Mouse (Mus musculus) right cerebral cortex, postnatal 4 days (tissue): ENCODE results near the gene Enc1.

Source experiments
- DNase-seq: peaks from one replicate; pipeline ENCODE4 v3.0.0-alpha.2; 2022

Gene Enc1

GRCm38 (mm10) chr13:97240965-97241786 is at the start of gene Enc1:
TSS of gene Enc1 (plus strand) at chr13:97241105.
- peak; percentile 88 for DNase-seq

DNA sequence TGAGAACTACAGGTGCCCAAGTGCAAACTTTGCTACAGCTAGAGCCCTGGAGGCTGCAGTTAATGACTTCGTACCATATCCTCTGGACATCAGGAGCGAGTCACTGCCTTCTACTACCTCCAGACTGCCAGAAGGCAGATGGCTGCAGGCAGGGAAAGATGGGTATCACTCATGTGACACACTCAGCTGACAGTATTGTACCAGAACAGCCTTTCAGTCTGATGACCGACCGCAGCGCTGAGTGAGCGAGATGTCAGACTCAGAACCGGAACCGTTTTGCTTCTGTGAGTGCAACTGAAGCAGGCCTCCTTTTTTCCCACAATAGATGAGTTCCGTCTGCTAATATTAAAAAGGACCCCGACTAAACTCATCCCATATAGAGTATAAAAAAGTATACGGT is 48.3 kb upstream of the Enc1 start:
- no peak for DNase-seq

DNA sequence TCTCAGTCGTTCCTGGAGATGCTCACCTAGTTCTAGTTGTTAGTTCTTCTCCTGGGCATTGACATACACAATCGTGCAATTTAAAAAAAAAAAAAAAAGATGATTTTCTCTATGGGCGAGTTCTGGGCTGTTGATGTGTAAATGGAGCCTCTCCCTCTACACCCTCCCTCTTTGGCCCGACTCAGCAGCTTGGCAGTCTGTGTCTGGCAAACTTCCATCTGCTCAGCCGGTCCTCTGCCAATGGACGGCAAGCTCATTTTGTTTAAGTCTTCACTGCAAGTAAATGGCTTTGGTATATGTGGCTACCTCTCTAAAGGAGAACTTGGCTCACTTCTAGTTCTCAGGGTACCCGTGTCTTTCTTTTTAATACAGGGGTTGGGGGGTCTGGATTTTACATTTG is 47.5 kb upstream of the Enc1 start:
- peak; percentile 68 for DNase-seq

DNA sequence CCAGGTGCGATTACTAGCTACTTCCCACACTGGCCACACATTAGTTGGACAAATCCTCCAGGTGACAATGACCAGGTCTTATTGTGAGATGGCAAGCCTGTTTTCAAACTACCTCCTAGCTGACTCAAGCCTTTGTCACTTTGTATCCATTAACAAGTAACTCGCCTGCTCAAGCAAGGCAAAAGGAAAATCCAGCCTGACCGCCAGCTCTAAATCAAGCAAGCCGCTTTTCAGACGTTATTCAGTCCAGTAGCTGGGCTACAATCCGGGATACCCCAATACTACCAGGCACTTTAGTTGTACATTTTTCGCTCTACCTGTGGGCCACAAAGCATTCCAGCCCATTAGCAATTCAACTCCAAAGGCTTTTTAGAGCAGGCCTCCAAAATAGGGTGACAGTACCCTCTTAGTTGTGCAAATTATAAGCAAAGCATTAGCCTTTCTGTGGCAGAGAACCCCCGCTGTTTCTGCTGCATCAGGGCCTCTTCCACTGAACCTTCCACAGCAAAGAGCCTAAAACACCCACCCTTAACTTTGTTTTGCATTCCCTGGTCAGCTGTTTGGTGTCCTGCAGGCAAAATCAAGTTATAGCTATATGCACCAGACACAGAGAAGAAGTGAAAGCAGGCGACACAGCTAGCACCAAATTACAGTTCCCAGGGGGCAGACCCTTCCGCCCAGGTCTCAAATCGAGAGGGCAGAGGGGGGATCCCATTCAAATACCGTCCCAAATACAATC is 44.5 kb upstream of the Enc1 start:
- DNase-seq, result no peak

DNA sequence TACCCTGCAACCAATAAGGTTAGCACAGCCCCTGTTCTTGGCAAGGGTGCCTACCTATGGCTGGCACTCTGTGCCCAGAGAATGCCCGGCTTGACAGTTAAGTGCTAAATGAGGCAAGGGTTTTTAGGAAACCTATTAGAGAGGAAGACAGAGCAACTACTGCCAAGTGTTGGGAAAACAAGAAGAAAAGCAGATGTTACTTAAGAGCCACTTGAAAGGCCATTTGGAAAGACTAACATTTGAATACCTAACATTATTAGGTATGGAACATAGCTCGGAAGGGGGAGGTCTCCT is 44.0 kb upstream of the Enc1 start:
- no peak for DNase-seq

- peak; percentile 70 for DNase-seq
Measured at GRCm38 (mm10) chr13:97197932-97198562, 42.9 kb upstream of the Enc1 start, which contains the start of gene Hexb. TSS of gene Hexb (minus strand) at chr13:97198357.

- no peak for DNase-seq
Measured at GRCm38 (mm10) chr13:97199123-97199522, 41.8 kb upstream of the Enc1 start.

GRCm38 (mm10) chr13:97201076-97201475 is 39.8 kb upstream of the Enc1 start:
- no peak for DNase-seq

DNA sequence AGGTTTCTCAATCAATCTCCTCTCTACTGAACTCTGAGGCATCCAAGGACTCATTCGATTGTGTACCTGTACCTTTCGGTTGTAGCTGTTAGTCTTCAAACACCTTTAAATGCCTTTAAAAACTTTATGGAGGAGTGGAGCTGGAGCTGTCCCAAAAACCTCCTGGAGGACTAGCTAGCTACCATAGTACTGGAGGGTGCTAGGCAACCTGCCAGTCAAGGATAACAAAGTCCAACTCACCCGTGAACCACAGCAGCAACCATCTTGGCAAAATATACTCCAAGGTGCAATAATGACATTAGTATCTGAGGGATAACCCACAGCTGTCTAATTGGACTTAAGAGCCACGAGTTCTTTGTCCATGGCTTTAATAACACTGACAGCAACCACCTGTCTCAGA is 39.0 kb upstream of the Enc1 start:
- no peak for DNase-seq

DNA sequence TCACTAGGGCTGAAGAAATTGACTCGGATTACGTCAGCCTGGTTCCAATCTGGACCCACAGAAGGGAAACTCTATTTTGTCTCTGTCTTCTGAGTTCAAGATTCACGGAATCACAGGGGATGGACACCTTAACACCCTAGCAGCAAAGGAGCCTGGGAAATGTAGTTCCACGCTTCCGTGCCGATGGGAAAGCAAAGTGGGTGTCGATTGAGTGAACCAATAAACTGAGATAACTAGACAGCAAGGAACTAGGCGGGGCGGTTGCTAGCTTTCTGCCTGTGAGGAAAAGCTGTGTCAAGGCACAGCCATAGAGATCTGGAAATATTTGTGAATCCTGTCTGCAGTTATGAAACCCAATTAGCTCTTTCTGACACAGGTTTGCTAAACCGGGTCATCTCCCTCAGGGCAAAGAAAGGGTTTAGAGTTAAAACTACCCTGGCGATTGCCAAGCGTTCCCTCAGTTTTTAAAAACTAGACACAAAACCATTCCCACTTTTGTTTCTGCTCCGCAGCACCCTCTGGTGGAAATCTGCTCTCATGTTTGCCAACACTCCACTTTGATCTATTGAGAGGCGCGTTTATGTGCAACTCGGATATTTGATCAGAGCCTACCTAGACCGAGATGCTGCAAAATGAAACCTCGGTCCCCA is 35.7 kb upstream of the Enc1 start:
- DNase-seq, result peak; percentile 90

GRCm38 (mm10) chr13:97206046-97206445 is 34.9 kb upstream of the Enc1 start:
- DNase-seq, result no peak

GRCm38 (mm10) chr13:97207472-97208111 is 33.3 kb upstream of the Enc1 start:
- no peak for DNase-seq

- no peak for DNase-seq
Measured at GRCm38 (mm10) chr13:97208112-97208478, 32.8 kb upstream of the Enc1 start.

- no peak for DNase-seq
Measured at GRCm38 (mm10) chr13:97208500-97209010, 32.4 kb upstream of the Enc1 start.

DNA sequence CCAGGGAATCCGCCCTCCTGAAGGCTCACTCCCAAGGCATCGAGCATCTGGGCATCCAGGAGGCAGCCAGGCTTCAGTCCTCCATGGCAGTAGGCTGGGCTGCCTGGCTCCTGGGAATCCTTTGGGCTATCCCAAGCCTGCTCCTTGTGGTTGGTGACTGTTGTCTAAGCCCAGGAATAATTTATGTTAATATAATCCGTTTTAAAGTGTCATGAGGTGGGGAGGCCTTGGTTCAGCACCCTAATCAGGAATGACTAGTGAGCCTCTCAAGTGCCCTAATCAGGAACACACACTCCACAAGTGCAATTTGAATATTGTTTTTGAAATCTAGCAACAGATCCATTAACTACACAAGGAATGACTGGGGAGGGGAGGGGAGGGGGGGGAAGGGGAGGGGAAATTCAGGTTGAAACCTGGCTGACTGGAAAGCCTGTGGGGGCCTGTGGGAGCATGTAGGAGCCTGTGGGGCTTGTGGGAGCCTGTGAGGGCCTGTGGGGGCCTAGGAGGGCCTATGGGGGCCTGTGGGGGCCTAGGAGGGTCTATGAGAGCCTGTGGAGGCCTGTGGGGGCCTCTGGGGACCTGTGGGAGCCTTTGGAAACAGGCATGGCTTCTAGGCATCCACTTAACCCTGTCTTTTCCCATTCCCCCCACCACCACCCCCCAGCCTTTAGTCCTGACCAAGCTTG is 26.2 kb upstream of the Enc1 start:
- no peak for DNase-seq

DNA sequence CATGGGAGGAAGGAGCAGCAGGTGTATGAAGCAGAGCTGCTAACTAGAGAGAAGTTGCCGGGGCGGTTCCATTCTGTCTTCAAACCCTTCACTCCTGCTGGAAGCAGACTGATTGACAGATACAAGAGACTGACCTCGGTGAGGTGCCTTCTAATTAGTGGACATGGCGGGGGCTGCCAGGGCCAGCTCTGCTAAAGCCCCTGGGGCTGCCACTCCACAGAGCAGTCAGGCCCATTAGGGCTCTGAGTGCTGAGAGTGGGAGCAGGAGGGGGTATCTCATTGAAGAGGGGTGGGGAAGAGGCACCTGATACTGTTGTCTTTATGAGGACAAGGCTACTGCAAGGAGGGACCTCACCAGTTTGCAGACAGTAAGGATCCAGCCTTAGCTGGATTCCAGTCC is 25.3 kb upstream of the Enc1 start:
- no peak for DNase-seq

DNA sequence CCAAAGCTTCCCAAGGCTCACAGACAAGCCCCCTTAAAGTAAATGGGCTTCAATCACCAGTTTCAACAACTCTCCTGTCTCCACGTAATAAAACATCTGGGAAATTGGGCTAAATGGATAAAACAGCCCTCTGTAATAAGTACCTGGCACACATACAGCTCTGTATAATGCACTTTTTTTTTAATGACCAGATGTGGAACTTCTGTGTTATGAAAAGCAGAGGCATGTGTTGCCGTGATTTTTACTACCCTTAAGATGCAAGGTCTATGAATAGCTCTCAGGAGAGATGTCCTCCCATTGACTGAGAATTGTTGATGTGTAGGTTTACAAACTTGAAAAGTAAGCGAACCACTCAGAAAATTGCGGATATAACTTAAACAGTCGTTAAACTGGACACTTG is 24.7 kb upstream of the Enc1 start:
- no peak for DNase-seq

GRCm38 (mm10) chr13:97220022-97220421 is 20.9 kb upstream of the Enc1 start:
- DNase-seq, result no peak

GRCm38 (mm10) chr13:97223856-97224255 is 17.0 kb upstream of the Enc1 start:
- no peak for DNase-seq

DNA sequence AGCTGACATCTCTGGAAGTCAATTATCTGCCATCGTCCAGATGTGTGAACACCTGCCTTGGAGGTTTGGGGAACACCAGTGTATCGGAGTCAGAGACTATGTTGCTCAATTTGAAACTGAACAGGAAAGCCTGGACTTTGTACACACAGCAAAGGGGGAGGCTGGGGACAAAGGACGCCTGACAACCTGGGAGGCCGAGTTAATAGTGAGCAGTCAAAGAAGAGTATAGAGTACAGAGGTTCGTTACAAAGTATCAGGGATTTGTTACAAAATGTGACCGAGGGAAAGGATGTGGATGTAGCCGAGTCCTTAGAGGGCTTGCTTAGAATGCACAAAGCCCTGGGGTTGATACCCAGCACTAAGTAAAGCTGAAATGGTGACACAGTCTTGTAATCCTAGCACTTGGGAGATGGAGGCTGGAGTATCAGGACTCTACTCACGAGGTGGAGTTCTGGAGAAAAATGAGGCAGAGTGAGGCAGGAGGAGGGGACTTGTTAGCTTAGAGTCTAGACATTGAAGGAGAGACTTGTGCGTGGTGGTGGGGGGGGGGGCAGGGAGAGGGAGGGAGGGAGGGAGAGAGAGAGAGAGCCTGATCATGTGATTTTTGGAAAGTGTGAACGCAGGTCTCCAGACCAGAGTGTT is 16.4 kb upstream of the Enc1 start:
- no peak for DNase-seq

DNA sequence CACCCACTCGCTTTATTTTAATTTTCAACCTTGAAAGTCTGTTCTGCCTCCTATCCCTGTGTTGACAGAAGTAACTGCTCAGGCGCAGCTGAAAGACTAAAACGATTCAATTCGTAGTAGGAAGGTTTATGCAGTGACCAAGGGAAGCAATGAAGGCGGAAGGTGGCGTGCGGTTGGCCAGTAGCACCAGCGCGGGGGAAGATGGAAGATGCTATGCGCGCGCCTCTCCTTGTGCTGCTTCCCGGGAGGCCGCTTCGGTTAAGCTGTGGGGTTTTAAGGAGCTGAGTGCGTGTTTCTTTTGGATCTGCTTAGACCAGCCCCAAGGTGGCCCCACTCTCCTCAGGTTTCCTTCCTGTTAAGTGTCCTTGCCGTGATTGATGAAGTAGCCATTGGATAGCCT is 15.8 kb upstream of the Enc1 start:
- no peak for DNase-seq

DNA sequence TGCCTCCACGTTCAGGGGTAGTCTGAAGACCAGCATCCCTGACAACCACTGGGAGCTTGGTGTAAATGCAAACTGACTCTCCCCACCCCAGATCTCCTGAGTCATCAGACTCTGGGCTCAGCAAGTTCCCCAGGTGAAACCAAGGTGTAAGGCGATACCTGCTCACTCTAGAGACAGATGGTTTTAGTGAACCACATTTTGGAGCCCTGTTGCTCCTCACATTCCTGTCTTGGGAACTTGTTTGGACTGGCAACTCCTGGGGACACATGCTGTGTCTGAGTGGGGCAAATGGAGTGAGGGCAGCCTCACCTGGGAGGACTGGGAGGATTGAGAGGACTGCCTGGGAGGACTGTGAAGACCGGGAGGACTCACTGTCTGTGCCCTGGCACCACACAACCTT is 13.1 kb upstream of the Enc1 start:
- DNase-seq, result no peak
